Mouse (Mus musculus) spleen, adult 2 months (tissue): ENCODE data around the gene Setd1b.

ENCODE experiments used
- CTCF ChIP-seq: fragments of 200-500 bp; IDR thresholded peaks from 2 replicates; pipeline ENCODE4 v1.5.1; 2011; ENCODE audit warnings: mild to moderate bottlenecking, inconsistent platforms; ENCODE audit not compliant: insufficient read depth, insufficient read length, insufficient replicate concordance; ENCODE audit errors: extremely low read depth
- POLR2A ChIP-seq: fragments of 200-500 bp; IDR thresholded peaks from 2 replicates; pipeline ENCODE4 v1.6.1; 2011; ENCODE audit warnings: low read depth, low read length, inconsistent platforms

DNA sequence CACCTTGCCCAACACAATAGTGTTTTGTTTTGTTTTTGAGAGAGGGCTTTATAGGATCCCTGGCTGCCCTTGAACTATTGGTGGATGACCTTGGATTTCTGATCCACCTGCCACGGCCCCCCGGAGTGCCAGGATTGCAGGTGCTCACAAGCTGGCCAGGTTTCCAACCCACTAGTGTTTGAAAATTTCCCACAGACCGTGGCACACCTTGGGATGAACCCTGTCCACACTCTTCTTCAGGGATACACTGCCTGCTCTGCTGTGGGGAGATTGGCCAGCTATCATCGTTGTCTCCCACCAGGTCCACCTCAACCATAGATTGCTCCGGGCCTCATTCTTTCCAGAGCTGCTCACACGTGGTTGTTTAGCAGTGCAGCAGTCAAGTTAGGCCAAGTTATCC, 52.9 kb downstream of the Setd1b start:
- TF ChIP-seq CTCF (no peak), POLR2A (no peak)
